Mouse (Mus musculus) lung, postnatal 14 days (tissue): ENCODE results near the gene Gm867.

Source experiments
- DNase-seq: peaks from one replicate; pipeline ENCODE4 v3.0.0; 2021

The Gm867 gene

DNA sequence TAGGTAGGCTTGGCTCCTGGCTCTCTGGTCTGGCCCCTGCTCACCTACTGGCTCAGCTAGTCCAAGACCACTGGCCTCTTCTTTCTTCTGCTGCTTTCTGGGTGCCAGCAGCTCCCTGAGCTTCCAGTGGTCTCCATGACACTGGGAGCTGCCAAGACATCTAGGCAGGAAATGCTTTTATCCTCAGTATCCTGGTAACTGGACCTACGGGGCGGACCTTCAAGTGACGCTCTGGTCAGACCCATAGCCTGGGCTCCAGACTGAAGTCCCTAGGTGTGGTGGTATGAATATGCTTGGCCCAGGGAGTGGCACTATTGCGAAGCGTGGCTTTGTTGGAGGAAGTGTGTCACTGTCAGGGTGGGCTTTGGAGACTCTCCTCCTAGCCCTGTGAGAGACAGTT lies at the start of gene Gm867:
TSS of gene Gm867 (minus strand) at position 153 of the 400 bp plus-strand sequence.
- no peak for DNase-seq

DNA sequence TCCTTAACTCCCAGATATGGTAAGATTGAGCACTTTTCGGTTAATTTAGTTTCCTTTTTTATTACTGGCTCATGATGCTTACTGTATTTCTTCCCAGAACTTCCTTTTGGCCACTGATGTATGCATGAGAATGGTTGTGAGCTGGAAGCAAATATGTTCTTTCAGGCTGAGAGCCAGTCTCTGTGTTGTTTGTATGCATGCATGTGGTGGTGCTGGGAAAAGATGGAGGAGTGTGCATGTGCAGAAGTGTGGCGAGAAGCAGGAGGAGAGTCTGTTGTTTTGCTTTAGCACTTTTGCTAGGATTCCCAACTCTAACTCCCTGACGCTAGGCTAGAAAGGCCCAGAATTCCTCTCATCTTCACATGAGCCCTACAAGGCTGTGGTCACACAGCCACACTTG lies 39.0 kb upstream of the Gm867 start:
- DNase-seq, result no peak

DNA sequence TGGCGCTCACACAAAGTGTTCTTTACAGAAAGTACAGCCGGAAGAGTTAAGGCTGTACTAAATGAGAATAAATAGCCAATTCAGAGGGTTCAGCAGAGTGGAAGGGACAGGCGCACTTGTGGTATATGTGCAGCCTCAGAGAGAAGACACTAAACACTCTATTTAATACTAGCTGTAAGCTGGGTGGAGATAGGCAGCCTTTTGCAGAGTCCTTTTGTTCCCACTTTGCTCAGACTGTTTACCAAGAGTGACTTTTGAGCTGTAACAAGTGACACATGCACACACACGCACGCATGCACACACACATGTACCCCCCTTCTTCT lies 38.3 kb upstream of the Gm867 start:
- DNase-seq, result no peak

DNA sequence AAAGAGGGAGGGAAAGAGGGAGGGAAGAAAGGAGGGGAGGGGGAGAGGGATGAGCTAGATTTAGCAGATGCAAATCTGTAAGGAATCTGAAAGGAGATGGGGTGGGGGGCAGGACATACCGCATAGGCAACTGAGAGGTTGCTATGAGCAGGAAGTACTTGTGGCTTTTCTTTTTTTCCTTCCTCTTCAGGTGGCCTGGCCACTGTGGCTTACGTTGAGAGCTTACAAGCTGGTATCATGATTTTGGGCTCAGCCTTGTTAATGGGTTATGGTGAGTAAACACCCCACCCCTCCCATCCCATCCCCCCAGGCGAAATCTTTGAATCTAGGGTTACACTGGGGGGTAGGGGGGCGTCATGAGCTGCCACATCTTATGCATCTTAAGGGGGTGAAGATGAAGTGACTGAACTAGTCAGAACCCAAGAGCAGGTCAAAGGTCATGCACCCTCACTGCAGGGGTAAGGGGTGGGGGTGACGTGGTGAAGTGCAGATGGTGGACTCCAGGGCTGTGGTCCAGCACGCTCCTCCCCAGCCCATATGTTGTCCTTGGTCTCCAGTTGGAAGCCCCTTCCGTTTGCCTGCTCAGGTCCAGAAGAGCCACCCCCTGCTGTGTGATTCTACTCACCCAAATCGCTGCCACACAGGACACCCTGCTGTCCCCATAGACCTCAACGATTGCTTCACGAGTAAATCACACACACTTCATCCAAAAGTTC lies 37.8 kb upstream of the Gm867 start:
- DNase-seq, result no peak

DNA sequence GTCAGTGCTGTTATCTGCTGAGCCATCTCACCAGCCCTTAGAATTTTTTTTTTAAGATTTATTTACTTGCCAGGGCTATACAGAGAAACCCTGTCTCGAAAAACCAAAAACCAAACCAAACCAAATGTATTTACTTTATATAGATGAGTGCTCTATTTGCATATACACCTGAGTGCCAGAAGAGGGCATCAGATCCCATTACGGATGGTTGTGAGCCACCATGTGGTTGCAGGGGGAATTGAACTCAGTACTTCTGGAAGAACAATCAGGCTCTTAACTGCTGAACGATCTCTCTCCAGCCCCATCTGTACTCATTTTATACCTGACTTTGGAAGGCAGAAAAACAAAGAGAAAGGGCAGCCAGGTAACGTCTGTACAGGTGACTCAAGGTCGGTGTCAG lies 34.7 kb upstream of the Gm867 start:
- no peak for DNase-seq

DNA sequence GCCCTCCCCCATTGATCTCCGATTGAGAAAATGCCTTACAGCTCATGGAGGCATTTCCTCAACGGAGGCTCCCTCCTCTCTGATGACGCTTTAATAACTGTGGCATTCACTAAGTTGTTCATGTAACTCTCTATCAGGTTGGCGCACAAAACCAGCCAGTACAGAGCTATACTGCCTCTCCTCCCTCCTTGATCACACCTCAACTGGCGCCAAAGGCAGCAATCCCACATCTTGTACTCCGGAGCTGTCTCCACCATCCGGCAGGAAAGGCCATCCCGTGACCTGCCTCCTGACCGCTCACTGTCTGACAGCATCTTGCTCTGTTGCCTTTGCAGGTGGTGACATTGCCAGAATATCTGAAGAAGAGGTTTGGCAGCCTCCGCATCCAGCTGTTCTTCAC lies 33.4 kb upstream of the Gm867 start:
- DNase-seq, result no peak

DNA sequence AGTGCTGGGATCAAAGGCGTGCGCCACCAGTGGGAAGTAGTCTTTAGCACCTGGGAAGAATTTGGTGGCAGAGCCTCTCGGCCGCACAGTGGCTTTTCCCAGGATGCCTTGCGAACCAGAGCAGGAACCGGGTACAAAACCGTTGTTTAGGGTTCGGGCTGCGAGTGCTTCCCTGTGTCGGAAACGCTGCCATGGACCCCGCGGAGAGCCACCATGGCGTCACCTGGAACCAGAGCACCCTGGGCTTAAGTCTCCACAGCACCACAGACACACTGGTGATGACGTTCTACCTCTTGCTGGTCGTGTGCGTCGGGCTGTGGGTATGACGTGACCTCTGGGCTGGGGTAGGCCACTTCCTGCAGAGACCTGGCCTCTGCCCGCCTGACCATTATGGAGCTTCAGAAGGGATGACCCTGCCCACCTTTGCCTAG lies 13.9 kb upstream of the Gm867 start, which contains the start of gene Gm5134:
TSS of gene Gm5134 (plus strand) at position 134 of the 431 bp plus-strand sequence.
- no peak for DNase-seq

DNA sequence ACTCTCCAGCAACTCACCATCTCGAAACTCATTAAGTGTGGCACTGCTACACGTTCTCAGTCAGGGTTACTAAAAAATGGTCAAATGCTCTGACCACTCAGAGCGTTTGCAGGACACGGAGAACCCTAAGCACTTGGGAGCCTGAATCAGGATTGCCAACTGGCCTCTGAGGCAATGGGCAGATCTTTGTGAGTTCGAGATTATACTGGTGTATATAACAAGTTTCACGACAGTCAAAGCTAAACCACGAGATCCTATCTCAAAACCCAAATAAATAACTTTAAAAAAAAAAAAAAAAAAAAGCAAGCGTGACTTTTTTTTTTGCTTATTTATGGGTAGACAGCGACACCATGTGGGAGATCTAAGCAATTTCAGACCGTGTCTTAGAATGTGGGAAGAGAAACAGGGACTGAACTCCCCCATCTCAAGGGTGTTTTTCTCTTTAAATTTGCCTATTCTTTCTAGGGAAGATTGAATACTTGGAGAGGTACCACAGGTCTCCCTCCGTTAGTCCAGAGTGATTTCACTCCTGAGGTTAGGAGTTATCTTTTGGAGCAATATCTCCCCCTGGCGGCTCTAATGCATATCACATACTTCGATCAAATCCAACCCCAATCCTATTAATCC lies 11.1 kb upstream of the Gm867 start:
- DNase-seq, result peak; percentile 71

DNA sequence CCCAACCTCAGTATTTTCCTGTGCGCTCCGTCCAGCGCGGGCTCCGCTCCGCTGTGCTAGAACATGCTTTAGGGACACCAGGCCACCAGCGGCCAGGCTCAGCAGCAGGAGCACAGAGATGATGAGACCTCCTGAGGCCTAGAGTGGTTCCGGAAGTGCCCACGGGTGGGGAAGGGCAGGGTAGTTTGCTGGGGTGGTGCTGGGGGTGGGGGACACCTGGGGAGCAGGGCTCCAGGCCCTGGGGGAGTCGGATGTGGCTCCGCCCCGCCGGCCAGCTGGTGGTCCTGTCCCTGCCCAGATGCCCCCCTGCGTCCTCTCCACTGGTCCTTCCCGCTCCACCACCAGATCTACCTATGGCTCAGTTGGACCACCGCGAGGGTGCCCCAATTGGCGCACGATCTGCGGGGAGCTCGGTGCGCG lies 10.3 kb upstream of the Gm867 start:
- DNase-seq, result no peak

DNA sequence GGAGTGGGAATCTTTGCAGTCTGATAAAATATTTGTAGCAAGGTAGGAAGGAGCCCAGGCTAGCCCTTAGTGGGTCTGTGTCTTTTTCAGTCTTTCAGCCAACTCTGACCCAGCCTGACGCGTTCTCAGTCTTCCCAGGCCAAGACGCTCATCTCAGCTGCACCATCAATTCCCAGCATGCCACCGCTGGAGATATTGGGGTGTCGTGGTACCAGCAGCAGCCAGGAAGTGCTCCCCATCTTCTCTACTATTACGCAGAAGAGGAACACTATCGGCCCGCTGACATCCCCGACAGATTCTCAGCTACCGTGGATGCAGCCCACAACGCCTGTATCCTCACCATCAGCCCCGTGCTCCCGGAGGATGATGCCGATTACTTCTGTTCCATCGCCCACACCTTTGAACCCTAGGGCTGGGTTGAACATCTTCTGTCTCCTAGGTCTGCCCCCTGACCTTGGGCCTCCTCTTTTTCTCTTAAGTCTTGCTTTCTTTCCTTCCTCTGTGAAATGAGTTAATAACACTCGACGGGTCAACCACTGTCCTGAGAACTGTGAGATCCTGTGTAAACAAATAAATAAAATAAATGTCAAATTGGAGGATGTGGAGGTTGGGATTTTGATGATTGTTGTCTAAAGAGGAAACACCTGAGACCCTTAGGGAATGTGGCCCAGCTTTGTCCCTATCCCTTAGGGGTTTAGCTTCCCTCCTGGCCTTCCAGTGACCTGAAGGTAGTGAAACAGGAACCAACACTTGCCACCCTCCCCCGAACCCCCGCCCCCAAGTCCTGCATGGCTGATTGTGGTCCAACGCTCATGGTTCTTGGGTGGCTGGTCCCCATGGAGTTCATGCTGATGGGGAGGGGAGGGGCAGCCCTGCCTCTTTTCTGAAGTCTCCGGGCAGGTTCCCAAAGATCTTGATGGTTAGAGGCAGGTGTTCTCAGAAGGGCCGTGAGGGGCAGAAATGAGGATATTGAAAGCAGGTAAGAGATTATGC lies 8.9 kb upstream of the Gm867 start:
- DNase-seq, result no peak

DNA sequence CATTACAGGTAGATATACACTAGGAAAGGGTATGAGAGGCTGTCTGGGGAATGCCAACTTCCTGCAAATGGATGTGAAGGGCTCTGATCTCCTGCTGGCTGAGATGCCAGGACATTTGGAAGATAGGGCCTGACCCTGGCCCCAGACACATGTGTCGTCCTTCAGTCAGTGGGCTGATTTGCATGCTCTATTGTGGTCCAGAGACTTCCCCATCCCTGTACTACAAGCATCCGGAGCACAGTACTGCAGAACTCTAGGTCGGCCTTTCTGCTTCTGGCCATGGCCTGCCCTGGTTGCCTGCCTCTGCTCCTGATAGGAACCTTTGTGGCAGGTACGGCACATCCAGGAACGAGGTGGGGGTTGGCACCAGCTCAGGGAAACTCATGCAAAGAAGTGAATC lies 7.6 kb upstream of the Gm867 start:
- DNase-seq, result no peak

DNA sequence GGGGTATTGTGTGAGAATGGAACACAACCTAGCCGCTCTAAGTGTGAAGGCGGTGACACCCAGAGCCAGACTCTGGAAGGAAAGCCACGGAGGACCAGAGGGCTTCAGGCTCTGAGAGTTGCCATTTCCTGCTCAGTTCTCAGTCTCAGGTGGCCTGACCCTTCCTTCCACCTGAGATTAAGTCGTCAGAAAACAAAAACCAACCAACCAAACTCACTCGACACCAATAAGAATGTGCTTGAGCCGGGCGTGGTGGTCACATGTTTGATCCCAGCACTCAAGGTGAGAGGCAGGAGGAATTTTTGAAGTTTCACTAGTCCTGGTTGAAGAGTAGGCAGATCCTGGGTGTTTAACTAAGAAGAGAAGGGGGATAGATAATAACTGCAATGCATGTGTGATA lies 5.4 kb upstream of the Gm867 start:
- DNase-seq, result peak; percentile 51

DNA sequence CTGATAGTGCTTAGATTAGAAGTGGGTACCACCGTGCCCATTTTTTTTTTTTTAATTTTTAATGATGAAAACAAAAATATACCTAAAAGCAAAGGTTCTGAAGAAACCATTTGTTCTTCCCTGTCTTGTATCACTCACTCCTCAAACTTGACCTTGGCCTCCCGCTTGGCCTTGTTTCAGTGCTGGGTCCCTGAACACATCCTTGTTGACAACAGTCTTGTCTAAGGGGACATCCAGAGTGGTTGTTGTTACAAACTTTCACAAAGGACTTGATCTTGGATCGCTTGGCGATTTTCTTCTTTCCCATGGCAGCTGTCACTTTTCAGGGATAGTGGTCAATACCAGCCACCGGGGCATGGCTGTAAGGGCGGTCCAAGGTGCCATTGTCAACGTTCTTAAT lies 4.7 kb upstream of the Gm867 start:
- DNase-seq, result no peak

DNA sequence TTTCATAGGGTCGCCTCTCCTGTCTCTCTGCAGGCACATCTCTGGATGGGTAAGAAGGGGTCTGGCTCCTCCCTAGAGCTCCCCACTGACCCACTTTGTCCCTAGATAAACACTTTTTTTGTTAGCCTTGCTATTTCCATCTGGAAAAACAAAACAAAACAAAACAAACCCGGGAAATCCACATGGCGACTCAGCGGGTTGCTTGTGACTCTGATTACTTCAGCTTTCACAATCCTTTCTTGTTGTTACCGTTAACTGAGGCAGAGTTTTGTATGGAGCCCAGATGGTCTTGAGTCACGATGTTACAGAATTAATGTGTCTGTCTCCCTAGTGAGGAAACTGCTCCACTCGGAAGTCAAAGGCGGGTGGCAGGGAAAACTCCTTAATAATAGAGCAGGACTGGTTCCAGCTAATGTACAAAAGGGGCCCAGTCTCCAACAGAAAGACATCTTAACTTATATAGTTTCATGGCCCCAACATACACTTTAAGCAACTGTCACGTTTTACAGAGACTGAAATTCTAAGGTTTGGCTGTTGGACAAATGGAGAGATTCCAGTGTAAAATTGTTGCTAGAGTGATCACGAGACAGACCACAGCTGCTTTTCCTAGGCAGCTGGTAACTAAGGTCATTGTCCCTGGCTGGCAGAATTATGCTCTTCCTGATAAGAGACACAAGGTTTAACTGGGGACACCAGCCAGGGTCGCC lies 3.7 kb upstream of the Gm867 start:
- DNase-seq, result no peak

DNA sequence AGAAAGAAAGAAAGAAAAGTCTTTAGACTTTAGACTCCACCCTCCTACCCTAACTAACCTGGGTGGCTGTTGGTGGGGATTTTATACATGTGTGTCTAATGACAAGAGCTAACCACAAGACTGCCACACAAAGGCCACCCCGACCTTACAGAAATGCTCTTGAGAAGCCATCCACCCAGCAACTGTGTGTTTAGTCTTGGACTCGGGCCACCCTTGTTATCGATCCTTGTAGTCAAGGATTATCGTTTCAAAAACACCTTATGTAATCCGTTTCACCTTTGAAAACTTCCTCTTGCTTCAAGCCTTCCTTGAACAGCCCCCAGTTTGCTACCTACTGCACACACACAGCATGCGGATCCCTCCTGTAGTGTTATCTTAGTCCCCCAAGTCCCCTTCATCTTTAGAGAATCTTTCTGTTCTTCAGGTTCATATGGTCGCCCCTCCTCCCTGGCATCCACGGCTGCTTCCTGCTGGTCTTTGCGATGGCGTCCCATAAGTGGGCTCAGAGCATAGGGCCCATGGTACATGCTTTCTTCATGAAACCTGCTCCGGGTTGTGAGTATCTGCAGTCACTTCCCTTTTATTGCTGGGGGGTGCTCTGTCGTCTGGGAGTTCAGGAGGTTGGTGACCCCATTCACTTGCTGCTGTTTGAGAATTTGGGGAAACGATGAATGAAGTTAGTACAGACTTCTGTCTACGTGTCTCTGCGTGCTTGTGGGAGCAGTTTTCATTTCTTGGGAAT lies 2.4 kb upstream of the Gm867 start, which contains the start of gene Vpreb3:
TSS of gene Vpreb3 (plus strand) at position 322 of the 742 bp plus-strand sequence.
- DNase-seq, result no peak

DNA sequence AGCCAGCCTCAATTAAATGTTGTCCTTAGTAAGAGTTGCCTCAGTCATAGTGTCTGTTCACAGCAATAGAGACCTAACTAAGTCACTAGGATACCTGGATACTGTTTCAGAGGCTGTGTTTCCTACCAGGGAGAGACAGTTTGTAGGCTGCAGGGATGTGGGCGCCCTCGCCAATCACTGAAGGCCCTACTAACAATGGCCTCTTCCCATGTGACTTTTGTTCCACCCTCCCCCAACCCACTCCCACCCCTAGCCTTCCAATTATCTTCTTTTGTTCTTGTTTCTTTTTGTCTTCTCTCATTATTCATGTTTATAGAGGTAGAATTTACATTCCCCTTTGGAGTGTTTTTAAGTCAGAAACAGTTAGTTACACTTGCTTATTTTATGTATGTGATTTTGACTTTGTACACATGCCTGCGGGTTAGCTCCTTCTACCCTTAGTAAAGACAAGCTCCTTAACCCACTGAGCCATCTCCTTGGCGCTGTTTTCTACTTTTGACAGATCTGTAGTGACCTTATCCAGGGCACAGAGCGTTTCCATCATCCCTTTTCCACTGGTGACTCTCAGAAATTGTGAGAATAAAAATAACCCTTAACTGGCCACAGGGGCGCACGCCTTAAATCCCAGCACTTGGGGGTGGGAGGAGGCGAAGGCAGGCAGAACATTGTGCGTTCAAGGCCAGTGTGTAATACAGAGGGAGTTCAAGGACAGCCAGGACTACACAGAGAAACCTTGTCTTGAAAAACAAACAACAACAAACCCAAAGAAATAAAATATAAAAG lies 761 bp upstream of the Gm867 start:
- DNase-seq, result no peak

DNA sequence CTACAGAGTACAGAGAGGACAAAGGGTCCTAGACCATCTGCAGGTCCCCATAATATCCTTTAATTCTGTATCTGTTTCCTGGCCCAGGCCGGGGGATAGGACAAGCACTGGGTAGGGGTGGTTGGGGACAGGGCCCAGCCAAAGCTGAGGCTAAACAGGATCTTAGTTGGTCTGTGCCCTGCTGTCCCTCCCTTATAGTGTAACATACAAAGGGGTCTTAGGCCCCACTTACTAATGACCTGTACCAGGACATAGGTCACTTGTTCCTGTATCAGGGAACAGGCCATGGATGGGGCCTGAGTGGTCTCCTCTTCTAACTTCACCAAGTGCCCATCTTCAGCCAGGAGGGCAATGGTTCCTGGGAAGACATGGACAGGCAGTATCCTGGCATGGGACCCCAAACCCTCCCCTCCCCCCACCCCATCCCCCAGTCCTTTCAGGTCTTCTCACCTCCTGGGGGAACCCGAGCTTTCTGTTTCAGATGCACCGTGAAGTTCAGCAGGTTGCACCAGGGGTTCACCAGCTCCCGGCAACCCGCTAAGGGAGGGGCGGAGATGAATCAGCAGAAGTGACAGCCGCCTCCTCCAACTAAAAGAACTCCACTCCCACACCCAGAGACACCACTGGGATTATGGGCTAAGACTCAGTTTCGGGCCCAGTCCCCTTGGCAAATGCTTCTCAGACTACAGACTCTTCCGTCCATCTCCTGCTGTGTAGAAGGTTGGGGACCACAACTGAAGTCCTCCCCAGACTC lies 814 bp downstream of the Gm867 start:
- DNase-seq, result no peak

DNA sequence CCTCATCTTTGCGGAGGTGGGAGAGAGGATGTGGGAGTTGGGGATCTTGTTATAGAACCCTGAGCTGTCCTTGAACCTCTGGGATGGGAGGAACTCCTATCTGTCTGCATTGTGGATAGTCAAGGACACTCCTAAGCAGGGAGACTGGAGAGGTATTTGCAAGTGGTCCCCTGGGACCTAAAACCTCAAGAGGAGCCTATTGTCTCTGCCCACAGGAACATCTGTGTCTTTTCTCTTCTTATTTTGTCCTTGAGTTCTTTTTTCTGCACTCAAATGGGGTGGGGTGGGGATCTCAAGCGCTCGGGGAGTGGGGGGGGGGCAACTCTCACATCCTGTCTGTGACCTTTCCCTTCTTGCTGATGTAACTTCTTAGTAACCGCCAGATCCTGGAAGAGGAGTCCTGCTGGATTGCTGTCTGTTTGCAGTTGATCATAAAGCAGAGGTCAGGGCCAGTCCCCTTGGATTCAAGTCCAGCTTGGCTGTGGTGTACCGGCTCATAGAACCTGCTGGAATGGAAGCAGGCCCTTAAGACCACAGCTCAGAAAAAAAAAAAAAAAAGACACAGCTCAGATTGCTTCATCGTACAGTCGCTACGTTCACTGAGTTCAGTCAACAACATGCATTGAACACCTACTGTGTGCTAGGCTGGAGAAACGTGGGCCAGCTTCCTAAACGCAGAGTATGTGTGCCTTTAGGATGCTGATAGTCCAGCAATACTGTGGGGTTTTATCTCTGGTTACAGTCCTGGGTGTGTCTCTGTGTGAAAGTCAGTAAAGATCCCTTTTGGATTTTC lies 2.4 kb downstream of the Gm867 start:
- DNase-seq, result no peak

DNA sequence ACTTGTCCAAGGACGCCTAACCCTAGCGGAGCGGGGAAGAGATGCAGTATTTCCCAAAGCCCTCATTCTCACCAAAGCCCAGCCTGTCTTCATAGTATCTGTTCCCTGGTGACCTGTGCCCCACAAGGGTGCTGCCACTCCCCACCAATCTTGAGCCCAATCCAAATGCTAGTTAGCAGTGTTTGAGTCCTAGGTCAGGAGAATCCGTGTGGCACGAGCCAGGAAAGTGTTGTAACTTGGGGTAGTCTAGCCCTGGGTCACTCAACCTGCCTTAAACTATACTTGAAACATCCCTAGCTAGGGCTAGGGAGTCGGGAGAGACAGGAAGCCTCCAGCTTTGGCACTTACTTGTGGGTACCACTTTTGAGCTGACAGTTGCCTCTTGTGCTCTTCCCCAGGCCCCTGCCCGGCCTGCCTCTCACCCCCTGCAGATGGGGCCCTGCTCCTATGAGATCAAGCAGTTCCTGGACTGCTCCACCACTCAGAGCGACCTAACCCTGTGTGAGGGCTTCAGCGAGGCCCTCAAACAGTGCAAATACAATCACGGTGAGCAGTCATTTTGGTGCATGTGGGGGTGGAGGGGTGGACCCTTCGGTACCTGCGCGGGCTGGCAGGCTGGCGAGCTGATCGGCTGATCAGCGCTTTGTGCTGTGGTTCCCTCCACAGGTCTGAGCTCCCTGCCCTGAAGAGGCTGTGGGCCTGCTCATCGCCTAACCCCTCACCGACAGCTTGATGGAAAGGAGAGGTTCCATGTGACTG lies 3.4 kb downstream of the Gm867 start:
- no peak for DNase-seq
